Mouse (Mus musculus): ENCODE data around the gene Mob3b. TPM values are rescaled to one million over a fixed set of nuclear protein-coding genes. Genes with fewer than 3 reads are reported as not detected.
A peak's percentile ranks its signal among the peaks of the same experiment; 100 is the strongest.

Gene Mob3b
- polyA plus RNA-seq, 1 experiment from 2014 or later = 18.5 TPM

DNA sequence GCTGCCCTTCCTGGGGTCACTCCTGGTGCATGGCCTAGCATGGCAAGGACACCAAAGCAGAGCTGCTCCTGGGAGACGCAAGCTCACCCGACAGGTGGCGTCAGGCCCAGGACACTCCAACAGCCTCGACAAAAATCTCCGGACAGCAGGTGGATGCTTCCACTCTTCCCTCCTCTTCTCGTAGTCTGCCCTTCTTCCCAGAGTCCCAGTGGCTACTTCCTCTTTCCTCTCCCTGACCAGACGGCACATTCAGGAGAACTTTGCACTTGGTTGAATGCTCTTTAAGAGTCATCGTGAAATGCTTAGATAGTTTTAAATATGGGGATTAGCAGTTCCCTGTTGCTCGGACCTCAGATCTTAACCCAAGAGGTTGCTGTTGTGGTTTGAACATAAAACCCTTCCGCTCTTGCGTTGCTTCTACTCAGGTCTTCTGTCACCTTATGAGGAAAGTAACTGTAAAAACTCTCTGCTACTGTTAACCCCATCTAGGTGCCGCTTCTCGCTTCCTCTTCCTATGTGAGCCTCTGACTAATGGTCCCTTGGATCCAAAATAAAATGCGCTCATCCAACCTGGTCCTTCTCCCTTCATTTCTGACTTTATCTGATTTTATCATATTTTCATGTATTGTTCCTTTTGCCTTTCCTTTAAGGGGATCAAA is 52.0 kb downstream of the Mob3b start:
- Histone ChIP-seq H3K27me3 (no peaks in the 10 kb centered on the region), H3K9ac (no peak overlapping the region), H3K4me2 (no peak overlapping the region), H3K9me3 (no peaks in the 10 kb centered on the region), H3K27ac (no peak overlapping the region), H3K36me3 (no peaks in the 10 kb centered on the region), H3K4me3 (no peak overlapping the region), H3K4me1 (peaks cover 13% of the 10 kb centered on the region)
- ATAC-seq (ENCODE audit: insufficient number of reproducible peaks, insufficient read depth, low FRiP score, low TSS enrichment, low read depth) = no peak
- WGBS = 76% methylated on average over 14 of the region's 14 CpGs

DNA sequence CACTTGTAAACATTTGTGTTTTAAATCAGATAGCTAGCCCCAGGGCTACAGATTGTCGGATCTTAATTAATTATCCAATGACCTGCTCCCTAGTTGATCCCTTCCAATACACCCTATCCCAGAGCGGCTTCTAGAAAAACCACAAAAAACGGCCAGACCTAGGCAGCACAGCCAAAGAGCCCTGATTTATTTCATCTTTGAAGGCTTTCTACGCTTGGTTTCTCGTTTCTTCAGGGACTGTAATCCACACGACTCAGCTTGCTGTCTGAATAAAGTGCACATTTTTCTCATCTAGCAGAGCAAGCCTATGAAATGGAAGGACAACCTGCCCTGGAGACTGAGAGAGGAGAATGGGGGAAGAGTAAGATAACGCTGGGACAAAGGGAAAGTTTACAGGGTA is 56.1 kb downstream of the Mob3b start:
- H3K4me1 ChIP-seq = peaks cover 33% of the 10 kb centered on the region
- H3K36me3 ChIP-seq = no peaks in the 10 kb centered on the region
- WGBS = 13% methylated on average over 7 of the region's 7 CpGs
- peak overlapping the region; percentile 39; the same call in 1 of the 2 replicates for H3K27ac ChIP-seq
- no peak overlapping the region for H3K9ac ChIP-seq
- ATAC-seq (ENCODE audit: insufficient number of reproducible peaks, insufficient read depth, low FRiP score, low TSS enrichment, low read depth) = no peak
- H3K9me3 ChIP-seq = no peaks in the 10 kb centered on the region
- H3K4me2 ChIP-seq = peak overlapping the region; percentile 20; the same call in 1 of the 2 replicates
- H3K4me3 ChIP-seq = no peak overlapping the region
- H3K27me3 ChIP-seq = no peaks in the 10 kb centered on the region

DNA sequence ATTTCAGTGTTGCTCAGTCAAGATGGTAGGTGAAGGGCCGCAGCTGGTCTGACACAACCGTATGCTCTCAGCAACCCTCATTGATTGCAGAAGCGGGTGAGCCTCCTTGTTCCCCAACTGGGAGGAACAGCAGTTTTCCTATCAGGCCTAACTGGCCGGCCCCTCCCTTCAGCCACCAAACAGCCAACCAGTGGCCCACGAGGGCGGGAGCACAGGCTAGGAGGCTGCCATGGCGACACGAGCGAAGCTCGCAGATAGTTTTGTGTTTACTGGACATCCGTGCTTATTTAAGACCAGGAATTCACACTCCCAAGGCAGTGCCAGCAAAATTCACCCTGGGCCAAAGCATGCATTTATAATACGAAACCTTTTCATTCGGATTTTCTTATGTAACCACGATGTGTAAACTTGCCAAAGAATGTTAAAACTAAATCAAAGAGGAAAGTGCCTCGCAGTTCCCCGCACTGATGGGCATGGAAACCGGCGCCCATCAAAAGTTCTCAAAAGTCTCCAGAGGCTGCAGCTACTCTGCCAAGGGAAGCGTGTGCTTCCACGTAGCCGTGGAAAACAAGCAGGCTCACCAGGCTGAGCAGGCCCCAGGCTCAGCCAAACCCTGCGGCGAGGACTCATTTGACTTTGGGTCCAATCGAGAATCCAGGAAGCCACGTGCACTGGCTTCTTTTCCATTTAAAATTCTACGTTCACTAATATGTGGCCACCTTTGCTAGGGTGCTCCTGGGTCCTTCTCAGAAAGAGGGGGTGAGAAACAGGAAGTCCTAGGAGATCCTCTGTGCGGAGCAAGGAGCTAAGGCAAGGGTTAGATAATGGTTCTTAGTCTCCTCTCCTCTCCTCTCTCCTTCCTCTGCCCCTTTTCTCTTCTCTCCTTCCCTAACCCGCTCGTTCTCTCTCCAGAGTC is 57.2 kb downstream of the Mob3b start:
- Histone ChIP-seq H3K4me1 (peaks cover 33% of the 10 kb centered on the region), H3K36me3 (no peaks in the 10 kb centered on the region), H3K4me3 (peak overlapping the region; percentile 39), H3K9me3 (no peaks in the 10 kb centered on the region), H3K27me3 (no peaks in the 10 kb centered on the region), H3K27ac (peak overlapping the region; percentile 68), H3K4me2 (peak overlapping the region; percentile 66), H3K9ac (0 out of 2 replicates have a peak overlapping the region, but pooled peaks have one; percentile 44)
- 7% methylated on average over 29 of the region's 29 CpGs for WGBS
- ATAC-seq (ENCODE audit: insufficient number of reproducible peaks, insufficient read depth, low FRiP score, low TSS enrichment, low read depth) = peak; percentile 73; the same call in 1 of the 2 replicates

DNA sequence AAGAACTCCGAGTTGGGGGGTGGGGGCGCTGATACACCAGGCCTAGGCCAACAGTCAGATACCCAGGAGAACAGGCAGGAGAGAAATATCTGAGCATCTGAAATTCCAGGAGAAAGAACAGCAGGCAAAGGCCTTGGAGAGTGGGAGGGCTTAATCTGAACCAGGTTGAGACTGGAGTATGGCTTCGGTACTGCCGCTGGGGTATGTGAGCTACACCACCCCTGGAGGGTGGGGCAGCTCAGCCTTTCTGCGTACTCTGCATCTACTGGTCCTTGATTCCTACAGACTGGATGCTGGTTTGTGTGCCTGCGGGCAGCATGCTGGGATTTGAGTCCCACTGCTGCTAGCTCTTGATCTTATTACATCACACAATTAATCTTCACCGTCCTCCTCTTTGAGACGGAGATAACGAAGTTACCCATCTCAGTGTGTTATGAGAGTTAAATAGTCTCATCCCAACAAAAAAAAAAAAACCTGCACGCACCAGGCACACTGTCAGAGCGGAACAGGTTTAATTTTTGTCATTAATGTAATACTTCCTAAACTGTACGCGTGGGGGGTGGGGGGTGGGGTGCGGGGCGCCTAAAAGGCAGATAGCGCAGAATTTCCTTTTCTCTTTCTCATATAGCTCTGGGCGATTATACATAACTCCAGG is 57.9 kb downstream of the Mob3b start:
- Histone ChIP-seq H3K27me3 (no peaks in the 10 kb centered on the region), H3K4me2 (peak overlapping the region; percentile 66), H3K4me3 (peak overlapping the region; percentile 39), H3K4me1 (peaks cover 33% of the 10 kb centered on the region), H3K9me3 (no peaks in the 10 kb centered on the region), H3K9ac (0 out of 2 replicates have a peak overlapping the region, but pooled peaks have one; percentile 44), H3K36me3 (no peaks in the 10 kb centered on the region), H3K27ac (peak overlapping the region; percentile 68)
- no peak for ATAC-seq (ENCODE audit: insufficient number of reproducible peaks, insufficient read depth, low FRiP score, low TSS enrichment, low read depth)
- 13% methylated on average over 17 of the region's 17 CpGs for WGBS

DNA sequence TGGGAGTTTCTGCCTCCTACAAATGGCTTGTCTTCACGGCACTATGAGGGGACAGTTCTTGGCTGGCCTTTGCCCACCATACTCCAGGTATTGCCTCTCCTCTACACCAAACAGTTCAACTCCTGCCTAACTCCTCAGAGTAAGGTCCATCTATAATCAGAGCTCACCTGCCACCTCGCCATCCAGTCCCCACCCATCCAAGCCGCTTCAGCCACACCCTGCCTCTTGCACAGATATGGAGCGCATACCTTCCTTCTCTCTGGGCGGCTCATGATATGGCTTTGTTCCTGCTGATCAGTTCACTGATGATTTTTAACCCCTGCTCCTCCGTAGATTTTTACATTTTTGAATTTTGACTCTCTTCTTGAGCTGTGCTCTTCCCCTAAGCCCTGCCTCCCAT is 58.7 kb downstream of the Mob3b start:
- Histone ChIP-seq H3K27me3 (no peaks in the 10 kb centered on the region), H3K27ac (no peak overlapping the region), H3K4me2 (no peak overlapping the region), H3K9ac (no peak overlapping the region), H3K4me3 (no peak overlapping the region), H3K9me3 (no peaks in the 10 kb centered on the region), H3K4me1 (peaks cover 33% of the 10 kb centered on the region), H3K36me3 (no peaks in the 10 kb centered on the region)
- WGBS = 82% methylated on average over 6 of the region's 6 CpGs
- no peak for ATAC-seq (ENCODE audit: insufficient number of reproducible peaks, insufficient read depth, low FRiP score, low TSS enrichment, low read depth)

DNA sequence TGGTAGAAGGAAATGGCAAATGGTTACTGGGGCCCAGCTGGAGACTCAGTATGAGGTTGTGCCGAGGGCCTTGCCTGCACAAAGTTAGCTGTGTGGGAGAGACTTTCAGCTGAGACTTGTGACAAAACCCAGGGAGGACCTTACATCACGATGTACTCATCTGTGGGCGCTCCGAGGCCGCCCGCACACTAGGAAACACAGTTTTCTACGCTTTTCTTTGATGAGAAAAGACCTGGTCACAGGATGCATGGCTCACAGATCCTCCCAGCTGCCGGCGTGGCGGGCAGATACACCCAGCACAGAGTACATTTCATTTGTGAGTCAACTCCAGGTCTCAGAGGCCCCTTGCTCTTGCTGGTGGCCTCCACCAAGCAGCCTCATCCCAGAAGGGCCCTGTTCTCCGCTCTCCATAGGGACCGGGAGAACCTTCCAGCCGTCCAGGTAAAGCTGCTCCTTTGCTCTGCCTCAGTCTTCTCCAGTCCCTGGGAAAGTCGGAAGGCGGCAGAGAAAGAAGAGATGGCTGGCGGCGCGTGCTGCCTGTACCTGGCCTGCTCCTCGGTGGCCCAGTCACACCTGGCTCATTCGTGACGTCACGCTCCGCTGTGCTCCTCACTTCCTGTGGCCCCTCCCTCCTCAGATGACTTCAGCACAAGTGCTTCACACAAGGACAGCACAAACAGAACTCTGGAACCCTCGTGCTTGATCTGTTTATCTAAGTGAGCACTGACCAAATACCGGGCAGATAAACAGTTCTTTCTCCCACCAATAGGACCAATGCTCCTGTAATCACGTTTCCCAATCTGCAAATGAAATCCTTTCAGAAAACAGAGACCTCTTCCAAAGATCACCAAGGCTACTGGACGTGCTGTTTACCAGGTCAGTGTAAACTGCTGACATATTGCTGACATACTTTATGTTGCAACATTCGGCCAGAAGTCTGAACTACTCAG is 60.8 kb downstream of the Mob3b start:
- no peak overlapping the region for H3K4me2 ChIP-seq
- H3K4me3 ChIP-seq = no peak overlapping the region
- H3K27me3 ChIP-seq = no peaks in the 10 kb centered on the region
- H3K36me3 ChIP-seq = no peaks in the 10 kb centered on the region
- no peak for ATAC-seq (ENCODE audit: insufficient number of reproducible peaks, insufficient read depth, low FRiP score, low TSS enrichment, low read depth)
- no peaks in the 10 kb centered on the region for H3K9me3 ChIP-seq
- H3K4me1 ChIP-seq = peaks cover 35% of the 10 kb centered on the region
- H3K27ac ChIP-seq = no peak overlapping the region
- H3K9ac ChIP-seq = no peak overlapping the region
- 78% methylated on average over 28 of the region's 28 CpGs for WGBS

DNA sequence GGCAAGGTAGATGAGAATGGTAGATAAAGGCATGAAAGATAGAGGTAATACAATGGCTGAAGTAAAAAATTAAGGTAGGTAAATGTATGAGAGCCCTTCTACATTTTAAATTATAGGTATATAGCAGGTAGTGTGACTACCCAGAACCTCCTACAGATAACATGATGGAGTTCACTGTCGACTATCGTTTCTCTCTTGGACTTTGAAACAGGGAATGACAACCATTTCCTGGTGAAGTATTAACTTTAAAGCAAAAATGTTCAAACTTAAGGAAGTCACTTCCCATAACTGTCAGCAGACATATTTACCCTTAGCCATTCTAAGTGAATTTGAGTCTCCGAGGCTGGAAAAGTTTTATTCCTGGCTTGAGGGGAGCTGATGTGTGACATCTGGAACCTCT is 64.8 kb downstream of the Mob3b start:
- Histone ChIP-seq H3K27me3 (no peaks in the 10 kb centered on the region), H3K9me3 (no peaks in the 10 kb centered on the region), H3K4me1 (peaks cover 12% of the 10 kb centered on the region), H3K4me3 (no peak overlapping the region), H3K4me2 (no peak overlapping the region), H3K36me3 (no peaks in the 10 kb centered on the region), H3K27ac (no peak overlapping the region), H3K9ac (no peak overlapping the region)
- 48% methylated on average over 3 of the region's 3 CpGs for WGBS
- no peak for ATAC-seq (ENCODE audit: insufficient number of reproducible peaks, insufficient read depth, low FRiP score, low TSS enrichment, low read depth)

DNA sequence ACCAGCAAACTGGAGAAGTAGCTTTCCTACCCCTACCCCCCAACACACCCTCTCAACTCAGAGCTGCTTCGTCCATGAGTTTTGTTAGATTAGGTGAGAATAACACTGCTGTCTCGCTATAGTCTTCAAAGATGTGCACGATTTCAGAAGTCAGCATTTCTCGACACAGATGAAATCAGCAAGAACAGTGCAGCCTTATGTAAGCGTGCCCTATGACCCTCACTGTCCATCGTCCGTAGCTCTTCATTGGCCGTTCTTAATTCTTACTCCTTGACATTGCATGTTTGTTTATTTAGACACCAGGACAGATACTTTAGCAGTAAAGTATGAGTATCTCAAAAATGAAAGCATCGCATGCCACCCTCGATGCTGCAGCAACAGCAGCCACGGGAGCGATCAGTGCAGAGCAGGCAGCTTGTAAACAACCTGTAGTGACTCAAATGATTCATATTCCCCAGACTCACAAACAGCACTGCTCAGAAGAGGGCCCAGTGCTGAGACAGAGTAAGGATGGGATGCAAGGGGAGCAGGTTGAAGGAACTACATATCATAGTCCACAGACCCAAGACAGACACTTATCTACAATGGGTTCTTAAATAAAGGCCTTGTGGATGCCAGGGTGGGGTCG is 66.0 kb downstream of the Mob3b start:
- Histone ChIP-seq H3K9me3 (no peaks in the 10 kb centered on the region), H3K27me3 (no peaks in the 10 kb centered on the region), H3K4me1 (peaks cover 13% of the 10 kb centered on the region), H3K36me3 (no peaks in the 10 kb centered on the region), H3K27ac (no peak overlapping the region), H3K4me2 (no peak overlapping the region), H3K9ac (no peak overlapping the region), H3K4me3 (no peak overlapping the region)
- 86% methylated on average over 13 of the region's 13 CpGs for WGBS
- no peak for ATAC-seq (ENCODE audit: insufficient number of reproducible peaks, insufficient read depth, low FRiP score, low TSS enrichment, low read depth)

DNA sequence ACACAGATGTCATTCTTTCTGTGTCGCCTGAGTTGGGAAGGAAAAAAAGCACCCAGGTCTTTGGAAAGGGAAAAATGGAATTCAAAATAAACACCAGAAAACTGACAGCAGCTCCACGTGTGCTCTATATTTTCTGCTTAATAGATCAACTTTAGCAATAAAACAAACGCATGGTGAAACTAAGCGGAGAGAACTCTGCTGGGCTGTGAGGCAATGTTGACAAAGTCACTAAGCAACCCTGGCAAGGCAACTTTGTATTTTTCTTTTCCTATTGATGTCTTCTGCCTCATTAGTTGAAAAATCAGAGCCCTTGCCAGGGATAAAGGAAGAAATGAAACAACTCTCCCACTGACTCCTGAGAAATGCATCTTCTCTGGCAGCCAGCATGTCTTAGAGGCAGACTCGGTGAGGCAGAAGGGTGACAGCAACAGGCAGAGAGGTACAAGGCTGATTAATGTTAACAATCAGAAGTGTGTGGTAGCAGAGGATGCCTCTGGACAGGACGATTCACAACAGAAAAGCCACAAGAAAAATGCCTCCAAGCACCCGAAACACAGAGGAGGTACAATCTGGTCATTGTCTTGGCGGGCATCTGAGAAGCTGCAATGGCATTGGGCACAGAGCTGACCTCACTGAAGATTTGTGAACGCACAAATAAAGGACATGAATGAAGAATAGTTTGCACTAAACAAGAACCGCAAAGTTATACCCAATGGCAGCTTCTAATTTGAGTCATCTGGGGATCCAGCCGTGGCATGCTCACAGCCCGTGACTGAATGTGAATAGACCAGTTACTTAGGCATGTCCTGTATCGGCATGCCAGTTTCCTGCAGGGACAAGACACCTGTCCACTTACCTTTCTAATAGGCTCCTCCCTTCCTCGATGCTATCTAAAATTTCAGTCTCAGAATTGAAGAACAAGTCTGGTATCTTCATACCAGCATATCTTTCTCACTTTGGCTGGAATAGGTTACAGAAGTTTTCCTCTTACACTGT is 67.7 kb downstream of the Mob3b start:
- no peaks in the 10 kb centered on the region for H3K36me3 ChIP-seq
- 61% methylated on average over 14 of the region's 14 CpGs for WGBS

More for the DNA sequence above, 67.7 kb downstream of the Mob3b start:
- Histone ChIP-seq H3K9ac (no peak overlapping the region), H3K4me1 (peaks cover 22% of the 10 kb centered on the region), H3K4me2 (no peak overlapping the region), H3K9me3 (no peaks in the 10 kb centered on the region), H3K27me3 (no peaks in the 10 kb centered on the region), H3K4me3 (no peak overlapping the region), H3K27ac (0 out of 2 replicates have a peak overlapping the region, but pooled peaks have one; percentile 11)
- no peak for ATAC-seq (ENCODE audit: insufficient number of reproducible peaks, insufficient read depth, low FRiP score, low TSS enrichment, low read depth)

All from embryonic facial prominence, embryonic 13.5 days (tissue).